Mouse (Mus musculus): ENCODE data around the gene Rwdd4a.

Rwdd4a gene

DNA sequence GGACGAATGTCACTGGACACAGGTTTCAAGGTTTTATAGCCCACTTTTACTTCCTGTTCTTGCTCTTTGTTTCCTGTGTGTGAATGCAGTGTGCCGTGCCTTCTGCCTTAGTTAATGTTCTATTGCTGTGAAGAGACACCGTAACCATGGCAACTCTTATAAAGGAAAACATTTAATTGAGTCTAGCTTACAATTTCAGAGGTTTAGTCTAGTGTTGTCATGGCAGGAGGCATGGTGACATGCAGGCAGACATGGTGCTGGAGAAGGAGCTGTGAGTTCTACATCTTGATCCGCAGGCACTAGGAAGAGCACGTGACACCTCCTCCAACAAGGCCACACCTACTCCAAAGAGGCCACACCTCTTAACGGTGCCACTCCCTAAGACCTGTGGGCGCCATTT, 48.0 kb downstream of the Rwdd4a start:
- DNase-seq (ENCODE audit: extremely low read depth, low read depth): no peak

DNA sequence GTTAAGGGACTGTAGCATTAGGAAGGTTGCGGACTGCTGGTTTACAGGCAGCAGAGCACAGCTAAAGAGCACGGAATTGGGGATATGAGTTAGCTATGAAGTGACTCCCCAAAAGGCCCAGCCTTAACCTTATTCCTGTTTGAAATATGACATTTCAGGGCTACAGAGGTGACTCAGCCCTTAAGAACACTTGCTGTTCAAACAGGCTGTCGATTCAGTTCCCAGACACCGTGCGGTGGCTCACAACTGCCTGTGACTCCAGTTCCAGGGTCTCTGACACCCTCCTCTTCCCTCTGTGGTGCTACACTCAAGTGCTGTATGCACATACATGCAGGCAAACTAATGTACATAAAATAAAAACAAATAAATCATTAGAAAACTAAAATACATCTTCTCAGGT, 55.2 kb downstream of the Rwdd4a start:
- no peak for DNase-seq (ENCODE audit: extremely low read depth, low read depth)

DNA sequence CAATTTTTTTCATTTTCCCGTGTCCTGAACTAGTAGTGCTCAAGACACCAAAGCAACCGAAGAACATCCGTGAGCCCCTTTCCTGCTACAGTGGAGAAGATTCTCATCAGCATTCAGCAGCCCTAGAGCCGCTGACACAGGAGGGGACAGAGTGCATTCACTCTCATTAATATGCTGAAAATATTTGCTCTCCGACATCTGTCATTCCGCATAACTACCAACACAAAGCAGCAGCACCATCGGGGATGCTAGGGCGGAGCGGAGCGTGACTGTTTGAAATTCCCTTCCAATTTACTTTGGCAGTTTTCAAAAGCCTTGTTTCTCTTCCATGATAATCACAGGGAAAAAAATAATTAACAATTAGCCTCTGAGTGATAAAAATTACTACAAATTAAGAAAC, 56.9 kb downstream of the Rwdd4a start:
- no peak for DNase-seq (ENCODE audit: extremely low read depth, low read depth)

DNA sequence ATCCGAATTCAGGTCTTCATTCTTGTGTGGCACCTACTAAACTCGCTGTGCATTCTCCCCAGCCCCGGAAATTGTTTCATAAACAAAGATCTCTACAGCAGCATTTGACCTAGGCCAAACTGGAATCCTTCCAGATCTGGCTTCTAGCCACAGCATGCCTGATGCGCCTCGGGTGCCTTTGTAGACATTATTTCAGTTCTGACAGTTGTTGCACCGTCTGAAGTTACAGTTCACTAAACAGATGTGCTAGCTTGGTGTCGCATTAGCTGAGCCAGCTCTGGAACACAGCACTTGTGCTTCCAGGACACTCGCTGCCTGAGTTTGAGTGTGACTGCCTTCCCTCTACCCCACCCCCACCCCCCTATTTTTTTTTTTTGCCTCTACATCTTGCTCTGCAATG, 67.2 kb downstream of the Rwdd4a start:
- no peak for DNase-seq (ENCODE audit: extremely low read depth, low read depth)
